Mouse (Mus musculus) midbrain, embryonic 15.5 days (tissue): ENCODE data around the gene Ap1g2. TPM values are rescaled to one million over a fixed set of nuclear protein-coding genes. Genes with fewer than 3 reads are reported as not detected.

Source experiments
- ATAC-seq: fragments of 200-750 bp; cut with Nextera tagmentation; replicated peaks from 2 replicates; pipeline ENCODE4 v1.8.0; 2017; ENCODE audit warnings: moderate TSS enrichment
- H3K27ac ChIP-seq: fragments of 300-500 bp; sonication (generic); 2 replicates; pipeline ENCODE4 v1.5.1; 2015; ENCODE audit warnings: mild to moderate bottlenecking, inconsistent platforms
- H3K27me3 ChIP-seq: fragments of 300-500 bp; sonication (generic); replicated peaks from 2 replicates; pipeline ENCODE4 v1.6.1; 2015; ENCODE audit warnings: inconsistent platforms
- H3K36me3 ChIP-seq: fragments of 300-500 bp; sonication (generic); replicated peaks from 2 replicates; pipeline ENCODE4 v1.6.1; 2015; ENCODE audit warnings: inconsistent platforms
- H3K4me1 ChIP-seq: fragments of 300-500 bp; sonication (generic); 2 replicates; pipeline ENCODE4 v1.6.1; 2015; ENCODE audit warnings: inconsistent platforms
- H3K4me2 ChIP-seq: fragments of 300-500 bp; sonication (generic); 2 replicates; pipeline ENCODE4 v1.6.1; 2015; ENCODE audit warnings: inconsistent platforms, mild to moderate bottlenecking, moderate library complexity
- H3K4me3 ChIP-seq: fragments of 300-500 bp; sonication (generic); 2 replicates; pipeline ENCODE4 v1.5.1; 2015; ENCODE audit warnings: mild to moderate bottlenecking, inconsistent platforms
- H3K9ac ChIP-seq: fragments of 300-500 bp; sonication (generic); 2 replicates; pipeline ENCODE4 v1.6.1; 2015; ENCODE audit warnings: mild to moderate bottlenecking, inconsistent platforms
- H3K9me3 ChIP-seq: fragments of 300-500 bp; sonication (generic); 2 replicates; pipeline ENCODE4 v1.6.1; 2016; ENCODE audit warnings: inconsistent platforms
- WGBS: fragments of 180-500 bp; shearing (Covaris S2); methylation state at CpG from one replicate; pipeline ENCODE4 v1.1.7; 2015; ENCODE audit warnings: mixed read lengths; 5-methylcytosine and 5-hydroxymethylcytosine counted together
- polyA plus RNA-seq: library from polyadenylated mRNA; unstranded; fragments of >200 nt; fragmentation: Nextera tagmentation; extraction: Ambion mirVana; gene quantifications from 2 replicates; pipeline ENCODE4 v1.2.1, GENCODE M21; 2015

The Ap1g2 gene
- 7.5 and 9.2 TPM in 2 replicates for polyA plus RNA-seq

DNA sequence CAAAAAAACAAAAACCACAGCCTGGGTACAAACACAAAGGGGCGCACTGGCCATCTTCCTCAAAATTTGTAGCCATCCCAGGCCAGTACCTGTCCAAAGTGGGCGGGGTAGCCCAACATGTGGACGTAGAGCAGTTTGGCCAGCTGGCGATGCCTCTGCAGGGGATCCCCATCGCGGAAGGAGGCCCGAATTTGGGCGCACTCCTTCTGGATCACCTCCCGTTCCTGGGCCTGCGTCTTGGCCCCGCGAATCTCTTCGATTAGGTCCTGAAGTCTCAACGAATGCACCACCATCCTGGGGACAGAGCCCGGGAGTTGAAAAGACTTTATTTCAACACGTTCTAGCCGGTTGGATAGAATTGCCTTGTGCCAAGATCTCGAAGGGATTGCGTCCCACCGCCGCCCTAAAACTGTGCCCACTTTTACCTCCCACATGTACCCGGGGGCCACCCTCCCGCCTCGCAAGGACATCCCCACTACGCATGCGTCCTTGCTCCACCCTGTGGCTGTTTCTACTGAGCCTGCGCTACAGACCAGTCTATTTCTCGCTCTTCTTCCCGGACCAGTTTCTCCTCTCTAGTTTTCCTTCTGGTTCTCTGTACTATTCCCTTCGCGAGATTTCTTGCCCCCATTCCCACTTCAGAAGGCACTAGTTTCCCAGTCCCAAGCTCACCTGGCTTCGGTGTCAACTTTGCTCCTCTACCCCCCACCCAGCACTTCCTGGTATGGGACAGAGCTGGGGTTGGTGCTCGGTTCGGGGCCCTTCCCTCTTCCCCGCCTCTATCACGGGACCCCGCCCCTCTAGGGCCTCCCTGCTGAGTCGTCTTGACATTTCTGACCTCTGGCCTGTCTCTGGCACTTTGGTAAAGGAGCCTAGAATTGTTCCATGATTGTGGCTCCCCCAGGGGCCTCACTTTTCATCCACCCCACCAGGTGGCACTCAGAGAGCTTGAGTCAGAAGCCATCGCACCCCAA, at the start of gene Ap1g2:
Gene Ap1g2, minus strand, starts transcription at position 758 of the 974 bp plus-strand sequence.
- H3K36me3 ChIP-seq = no peaks in the 10 kb centered on the region
- H3K9me3 ChIP-seq = no peaks in the 10 kb centered on the region
- ATAC-seq = peak; percentile 69
- peaks cover 55% of the 10 kb centered on the region for H3K4me1 ChIP-seq
- H3K4me3 ChIP-seq = peak within 1 kb of the TSS; percentile 44
- peak within 1 kb of the TSS; percentile 96 for H3K4me2 ChIP-seq
- H3K9ac ChIP-seq = peak within 1 kb of the TSS; percentile 70
- peak within 1 kb of the TSS; percentile 79 for H3K27ac ChIP-seq
- WGBS = under 1% methylated on average over 39 of the region's 39 CpGs
- H3K27me3 ChIP-seq = no peaks in the 10 kb centered on the region

DNA sequence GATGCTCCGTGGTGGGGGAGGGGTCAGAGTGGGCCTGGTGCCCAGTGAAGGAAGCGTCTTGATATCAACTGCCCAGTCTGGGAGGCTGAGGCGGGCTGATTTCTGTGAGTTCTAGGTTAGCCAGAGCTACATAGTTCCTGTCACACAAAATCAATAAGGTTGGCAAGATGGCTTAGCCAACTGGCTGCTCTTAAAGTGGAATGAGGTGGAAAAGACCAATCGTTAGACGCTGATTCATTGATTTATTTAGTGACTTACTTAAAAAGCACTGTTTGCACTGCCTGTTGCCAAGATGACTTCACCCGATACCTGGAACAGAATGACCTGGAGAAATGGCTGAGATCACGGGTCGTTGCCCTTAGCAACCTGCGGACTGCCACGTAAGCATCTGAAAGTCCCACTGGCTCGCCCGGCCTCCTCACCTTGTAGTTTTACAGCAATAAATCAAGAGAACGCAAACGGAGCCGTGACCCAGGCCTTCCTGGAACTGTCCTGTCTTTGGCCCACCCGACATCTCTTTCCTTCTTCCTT, 46.6 kb upstream of the Ap1g2 start:
- no peak overlapping the region for H3K4me3 ChIP-seq
- no peak overlapping the region for H3K4me2 ChIP-seq
- ATAC-seq = no peak
- H3K9me3 ChIP-seq = no peaks in the 10 kb centered on the region
- WGBS = 91% methylated on average over 16 of the region's 16 CpGs
- no peaks in the 10 kb centered on the region for H3K36me3 ChIP-seq
- H3K27me3 ChIP-seq = no peaks in the 10 kb centered on the region
- H3K9ac ChIP-seq = no peak overlapping the region
- H3K4me1 ChIP-seq = peaks cover 15% of the 10 kb centered on the region
- H3K27ac ChIP-seq = no peak overlapping the region

DNA sequence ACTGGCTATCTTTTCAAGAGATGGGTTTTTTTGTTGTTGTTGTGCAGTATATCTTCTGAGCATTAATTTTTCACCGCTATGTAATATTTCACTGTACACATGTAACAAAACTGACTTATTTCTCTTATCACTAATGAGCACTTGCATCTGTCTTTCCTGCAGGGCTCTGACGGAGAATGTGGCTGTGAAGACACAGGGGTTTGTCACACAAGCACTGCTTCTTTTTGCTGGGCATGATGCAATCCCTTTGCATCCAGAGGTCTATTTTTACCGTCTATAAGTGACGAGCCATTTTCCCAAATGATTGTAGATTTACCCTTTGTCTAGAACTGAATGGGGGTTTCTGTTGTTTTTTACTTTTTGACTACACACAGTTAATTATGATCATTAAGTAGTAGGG, 45.8 kb upstream of the Ap1g2 start:
- H3K9ac ChIP-seq = no peak overlapping the region
- no peak overlapping the region for H3K4me3 ChIP-seq
- no peak for ATAC-seq
- WGBS = 90% methylated on average over 4 of the region's 4 CpGs
- H3K27ac ChIP-seq = no peak overlapping the region
- H3K36me3 ChIP-seq = no peaks in the 10 kb centered on the region
- peaks cover 15% of the 10 kb centered on the region for H3K4me1 ChIP-seq
- H3K4me2 ChIP-seq = no peak overlapping the region
- H3K27me3 ChIP-seq = no peaks in the 10 kb centered on the region
- no peaks in the 10 kb centered on the region for H3K9me3 ChIP-seq

DNA sequence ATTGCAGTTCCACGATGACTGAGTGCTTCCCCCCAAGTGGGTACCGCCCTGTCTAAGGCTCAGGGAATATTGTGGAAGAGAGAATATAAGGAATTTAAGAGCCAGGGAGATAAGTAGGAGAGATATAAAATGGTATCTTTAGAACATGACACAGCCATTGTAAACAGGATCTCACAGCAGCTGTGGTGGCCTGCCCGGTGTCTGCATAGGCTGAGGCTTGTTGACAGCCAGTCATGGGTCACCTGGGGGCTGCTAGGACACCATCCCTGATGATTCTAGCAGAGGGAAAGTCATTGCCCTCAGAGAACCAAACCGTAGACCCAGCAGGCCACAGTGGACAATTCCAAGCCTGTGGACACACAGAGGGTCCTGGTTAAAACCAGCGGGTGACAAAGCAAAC, 44.6 kb upstream of the Ap1g2 start:
- peaks cover 15% of the 10 kb centered on the region for H3K4me1 ChIP-seq
- no peaks in the 10 kb centered on the region for H3K27me3 ChIP-seq
- no peaks in the 10 kb centered on the region for H3K36me3 ChIP-seq
- no peak for ATAC-seq
- H3K9me3 ChIP-seq = no peaks in the 10 kb centered on the region
- no peak overlapping the region for H3K4me2 ChIP-seq
- no peak overlapping the region for H3K4me3 ChIP-seq
- no peak overlapping the region for H3K27ac ChIP-seq
- WGBS = 86% methylated on average over 5 of the region's 5 CpGs
- H3K9ac ChIP-seq = no peak overlapping the region

DNA sequence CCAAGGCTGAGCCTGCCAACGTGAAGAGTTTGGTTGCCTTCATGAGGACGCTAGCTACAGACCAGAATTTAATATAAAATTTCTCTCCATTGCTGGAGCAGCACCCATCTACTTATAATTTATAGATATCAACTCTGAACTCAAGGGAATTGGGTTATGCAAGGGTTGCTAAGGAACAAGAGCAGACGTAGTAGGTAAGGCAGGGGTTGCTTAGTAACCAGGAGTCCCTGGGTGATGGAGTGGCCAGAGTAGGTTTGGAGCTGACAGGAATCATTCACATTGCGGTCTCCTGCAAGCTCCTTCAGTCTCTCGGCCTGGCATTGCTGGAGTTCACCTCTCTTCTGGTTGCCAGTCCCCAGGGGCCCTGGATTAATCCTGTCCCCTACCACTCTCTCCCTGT, 42.6 kb upstream of the Ap1g2 start:
- H3K36me3 ChIP-seq = no peaks in the 10 kb centered on the region
- H3K27ac ChIP-seq = peak overlapping the region; percentile 66
- WGBS = 46% methylated on average over 5 of the region's 5 CpGs
- H3K4me3 ChIP-seq = no peak overlapping the region
- H3K4me1 ChIP-seq = peaks cover 15% of the 10 kb centered on the region
- peak; percentile 91 for ATAC-seq
- H3K27me3 ChIP-seq = no peaks in the 10 kb centered on the region
- no peaks in the 10 kb centered on the region for H3K9me3 ChIP-seq
- 0 out of 2 replicates have a peak overlapping the region, but pooled peaks have one; percentile 7 for H3K4me2 ChIP-seq
- no peak overlapping the region for H3K9ac ChIP-seq

DNA sequence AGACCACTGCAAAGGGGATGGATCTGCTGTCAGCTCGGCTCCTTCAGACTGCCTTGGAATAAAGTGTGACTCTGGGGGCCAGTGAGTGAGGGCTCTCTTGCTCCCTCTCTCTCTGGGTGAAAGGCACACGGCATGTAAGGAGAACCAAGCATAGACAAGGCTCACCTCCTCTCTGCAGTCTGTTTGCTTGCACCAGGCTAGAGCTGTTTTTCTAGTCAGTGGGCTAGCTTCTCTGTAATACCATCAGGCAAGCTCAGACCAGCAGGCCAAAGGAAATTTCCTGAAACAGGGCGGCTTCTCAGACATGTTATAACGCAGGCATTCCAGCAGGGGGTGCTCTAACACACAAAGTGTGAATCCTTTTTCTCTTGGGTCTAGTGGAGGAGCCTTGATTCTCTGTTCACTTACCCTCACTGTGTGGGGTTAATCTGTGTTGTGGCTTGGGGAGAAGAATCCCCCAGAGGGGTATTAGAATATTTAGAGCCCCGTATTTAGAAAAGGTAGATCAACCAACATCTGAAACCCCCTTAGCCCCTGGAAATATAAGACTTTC, 42.0 kb upstream of the Ap1g2 start:
- WGBS = 22% methylated on average over 5 of the region's 5 CpGs
- Histone ChIP-seq H3K4me2 (no peak overlapping the region), H3K9ac (no peak overlapping the region), H3K9me3 (no peaks in the 10 kb centered on the region), H3K27ac (peak overlapping the region; percentile 66), H3K4me1 (peaks cover 15% of the 10 kb centered on the region), H3K36me3 (no peaks in the 10 kb centered on the region), H3K4me3 (no peak overlapping the region), H3K27me3 (no peaks in the 10 kb centered on the region)
- ATAC-seq = peak; percentile 80

DNA sequence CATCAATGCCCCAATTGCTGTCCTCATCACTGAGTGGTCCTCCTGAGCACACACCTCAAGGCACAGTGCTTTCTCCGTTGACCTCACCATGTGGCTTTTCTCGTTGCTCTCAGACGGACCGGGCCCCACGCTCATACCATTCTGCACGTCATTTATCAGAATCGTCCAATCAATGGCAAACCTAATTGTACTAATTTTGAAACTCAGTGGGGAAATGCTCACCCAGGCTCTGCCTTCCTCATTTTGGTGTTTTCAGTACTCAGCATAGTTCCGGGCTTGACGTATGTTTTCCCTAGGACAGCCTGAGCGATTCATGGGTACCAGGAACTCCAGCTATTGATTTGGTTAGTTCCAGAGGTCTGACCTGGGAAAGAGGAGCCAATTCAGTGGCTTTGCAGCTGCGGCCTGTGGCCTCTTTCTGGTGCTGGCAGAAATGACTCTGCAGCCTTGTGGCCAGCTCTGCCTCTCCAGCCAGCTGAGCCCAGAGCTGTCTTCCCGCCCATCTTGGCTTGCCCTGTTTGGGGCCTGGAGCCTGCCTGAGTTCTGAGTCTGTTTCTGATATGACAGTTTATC, 40.5 kb upstream of the Ap1g2 start:
- no peak for ATAC-seq
- WGBS = 92% methylated on average over 12 of the region's 12 CpGs

DNA sequence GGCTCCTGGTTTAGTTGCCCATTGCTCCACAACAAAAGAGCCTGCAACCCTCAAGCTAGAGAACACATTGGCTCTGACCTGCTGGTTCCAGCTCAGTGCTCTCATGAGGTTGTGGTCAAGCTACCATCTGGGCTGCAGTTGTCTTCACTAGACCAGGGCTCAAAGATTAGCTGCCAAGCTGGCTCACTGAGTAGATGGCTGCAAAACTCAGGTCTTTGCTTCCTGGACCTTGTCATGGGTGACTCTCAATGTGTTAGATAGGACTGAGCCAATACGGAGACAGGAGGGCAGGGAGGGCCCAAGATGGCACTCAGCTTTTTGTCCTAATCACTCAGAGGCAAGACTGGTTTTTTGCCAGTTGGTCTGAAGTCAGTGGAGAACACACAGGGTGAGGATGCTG, 39.9 kb upstream of the Ap1g2 start:
- H3K27ac ChIP-seq = no peak overlapping the region
- H3K27me3 ChIP-seq = no peaks in the 10 kb centered on the region
- H3K9ac ChIP-seq = no peak overlapping the region
- no peak overlapping the region for H3K4me3 ChIP-seq
- ATAC-seq = no peak
- 81% methylated on average over 1 of the region's 1 CpGs for WGBS
- no peaks in the 10 kb centered on the region for H3K9me3 ChIP-seq
- H3K4me2 ChIP-seq = no peak overlapping the region
- H3K4me1 ChIP-seq = peaks cover 15% of the 10 kb centered on the region
- H3K36me3 ChIP-seq = no peaks in the 10 kb centered on the region

More for the DNA sequence above, 40.5 kb upstream of the Ap1g2 start:
- H3K36me3 ChIP-seq = no peaks in the 10 kb centered on the region
- H3K4me2 ChIP-seq = no peak overlapping the region
- H3K4me3 ChIP-seq = no peak overlapping the region
- H3K27me3 ChIP-seq = no peaks in the 10 kb centered on the region
- peaks cover 15% of the 10 kb centered on the region for H3K4me1 ChIP-seq
- H3K9ac ChIP-seq = no peak overlapping the region
- H3K9me3 ChIP-seq = no peaks in the 10 kb centered on the region
- H3K27ac ChIP-seq = no peak overlapping the region

DNA sequence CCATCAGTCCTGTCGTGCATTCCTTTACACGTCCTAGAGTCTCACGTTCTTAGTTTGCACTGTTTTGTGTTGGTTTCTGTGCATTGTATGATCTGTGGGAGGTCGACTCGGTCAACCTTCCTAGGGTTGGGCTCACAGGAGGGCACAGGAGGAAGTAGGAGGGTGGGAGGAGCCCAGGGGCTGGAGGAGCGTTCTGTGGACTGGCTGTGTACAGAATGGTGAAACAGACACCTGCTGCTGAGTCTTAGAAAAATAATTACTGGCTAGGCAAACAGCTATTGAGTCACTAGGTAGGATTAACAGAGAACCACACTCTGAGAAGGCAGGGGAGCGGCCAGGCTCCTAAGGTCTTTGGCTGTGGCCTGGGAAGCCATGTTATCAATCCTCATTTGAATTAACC, 32.9 kb upstream of the Ap1g2 start:
- Histone ChIP-seq H3K9ac (no peak overlapping the region), H3K9me3 (no peaks in the 10 kb centered on the region)
- 43% methylated on average over 7 of the region's 7 CpGs for WGBS

DNA sequence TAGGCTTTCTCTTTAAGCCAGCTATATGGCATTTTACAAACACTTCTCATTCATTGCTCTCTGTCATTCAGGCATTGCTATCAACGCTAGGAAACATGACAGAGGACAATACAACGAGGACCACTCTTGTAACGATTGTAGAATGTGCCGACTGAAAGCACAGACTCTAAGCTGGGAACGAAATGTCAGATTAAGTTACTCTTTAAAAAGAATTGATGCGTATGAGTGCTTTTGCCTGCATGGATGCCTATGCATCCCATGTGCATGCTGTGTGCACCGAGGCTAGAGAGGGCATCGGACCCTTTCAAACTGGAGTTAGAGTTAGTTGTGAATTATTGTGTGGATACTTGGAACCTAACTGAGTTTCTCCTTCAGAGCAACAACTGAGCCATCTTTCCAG, 29.3 kb upstream of the Ap1g2 start:
- Histone ChIP-seq H3K9me3 (no peaks in the 10 kb centered on the region), H3K27ac (no peak overlapping the region), H3K27me3 (no peaks in the 10 kb centered on the region), H3K4me2 (no peak overlapping the region), H3K4me1 (no peaks in the 10 kb centered on the region), H3K36me3 (no peaks in the 10 kb centered on the region), H3K9ac (no peak overlapping the region), H3K4me3 (no peak overlapping the region)
- 64% methylated on average over 8 of the region's 8 CpGs for whole genome bisulfite sequencing
- no peak for ATAC-seq

More for the DNA sequence above, 32.9 kb upstream of the Ap1g2 start:
- no peaks in the 10 kb centered on the region for H3K4me1 ChIP-seq
- H3K27me3 ChIP-seq = no peaks in the 10 kb centered on the region
- no peak for ATAC-seq
- no peaks in the 10 kb centered on the region for H3K36me3 ChIP-seq
- no peak overlapping the region for H3K4me2 ChIP-seq
- H3K27ac ChIP-seq = no peak overlapping the region
- H3K4me3 ChIP-seq = no peak overlapping the region

DNA sequence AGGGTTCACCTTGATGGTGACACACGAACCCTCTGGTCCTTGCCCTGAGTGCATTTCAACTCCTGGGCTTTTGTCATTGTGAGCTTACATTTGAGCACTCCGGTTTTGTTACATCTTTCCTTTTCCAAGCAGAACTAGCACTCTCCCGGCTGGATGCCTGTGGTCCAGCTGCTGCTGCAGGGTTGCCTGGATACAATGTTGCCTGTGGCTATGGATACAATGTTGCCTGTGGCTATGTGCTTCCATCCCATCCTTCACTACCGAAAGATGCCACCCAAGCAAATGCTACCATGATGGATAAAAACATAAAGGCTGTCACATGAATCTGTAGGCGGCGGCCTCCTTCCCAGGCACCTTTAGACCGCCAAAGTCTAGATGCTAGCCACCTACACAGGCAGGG, 20.1 kb upstream of the Ap1g2 start:
- Histone ChIP-seq H3K36me3 (no peaks in the 10 kb centered on the region), H3K9me3 (no peaks in the 10 kb centered on the region), H3K9ac (no peak overlapping the region), H3K4me1 (peaks cover 12% of the 10 kb centered on the region), H3K4me3 (no peak overlapping the region), H3K27me3 (no peaks in the 10 kb centered on the region), H3K4me2 (no peak overlapping the region), H3K27ac (no peak overlapping the region)
- 70% methylated on average over 7 of the region's 7 CpGs for WGBS
- no peak for ATAC-seq

DNA sequence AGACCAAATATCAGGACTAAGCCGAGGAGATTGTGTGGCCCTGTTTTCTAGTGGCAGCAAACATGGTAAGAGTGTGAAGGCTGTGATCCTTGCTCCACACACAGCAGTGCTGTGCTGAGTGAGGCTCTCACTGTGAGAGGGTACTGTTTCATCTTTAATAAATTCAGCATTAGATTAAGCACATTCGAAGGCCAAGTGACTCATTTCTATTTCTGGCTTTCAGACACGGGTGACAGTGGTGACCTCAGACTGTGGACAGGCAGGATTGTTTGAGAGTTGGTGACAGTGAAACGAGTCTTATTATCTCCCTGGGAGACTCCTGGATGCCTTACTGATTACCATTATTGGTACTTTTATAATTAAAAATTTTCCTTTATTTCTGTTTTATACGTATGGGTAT, 19.3 kb upstream of the Ap1g2 start:
- WGBS = 82% methylated on average over 5 of the region's 5 CpGs
- Histone ChIP-seq H3K9me3 (no peaks in the 10 kb centered on the region), H3K4me2 (no peak overlapping the region), H3K9ac (no peak overlapping the region), H3K27ac (no peak overlapping the region), H3K36me3 (no peaks in the 10 kb centered on the region), H3K4me1 (peaks cover 12% of the 10 kb centered on the region), H3K27me3 (no peaks in the 10 kb centered on the region), H3K4me3 (no peak overlapping the region)
- ATAC-seq = no peak
